Mouse (Mus musculus) R1 (cell line): ENCODE measurements around the gene Zbtb20.
A peak's percentile ranks its signal among the peaks of the same experiment; 100 is the strongest.

Source experiments
- DNase-seq: peaks from one replicate; pipeline ENCODE4 v3.0.0-alpha.2; 2018; ENCODE audit warnings: low read depth, low spot score

Gene Zbtb20

DNA sequence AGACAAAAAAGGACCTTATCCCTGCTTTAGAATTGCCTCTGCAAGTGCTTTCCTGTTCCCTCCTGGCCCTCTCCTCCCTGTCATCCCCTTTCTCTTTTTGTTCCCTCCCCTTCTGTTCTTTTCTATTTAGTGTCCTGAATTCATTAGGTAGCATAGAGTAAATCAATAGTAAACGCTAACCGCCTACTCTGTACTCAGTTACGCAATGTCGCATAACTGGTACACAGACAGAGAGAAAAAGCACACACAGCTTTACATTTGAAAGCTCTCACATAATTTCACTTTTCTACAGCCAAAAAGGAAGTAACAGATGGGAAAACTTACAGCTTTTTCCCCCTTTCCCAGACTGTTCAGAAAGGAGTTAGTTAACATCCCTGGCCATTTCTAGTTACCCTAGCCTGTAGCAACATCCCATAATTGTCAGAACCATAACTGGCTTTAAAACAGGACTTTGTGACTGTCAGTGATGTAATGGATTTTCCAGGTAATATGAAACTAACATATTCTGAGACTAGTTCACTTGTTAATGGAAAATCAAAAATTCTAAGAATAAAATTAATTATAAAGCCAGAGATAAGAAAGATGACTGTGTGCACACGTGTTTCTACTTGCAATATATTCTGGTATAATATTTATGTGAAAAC, 422.4 kb downstream of the Zbtb20 start:
- no peak for DNase-seq

DNA sequence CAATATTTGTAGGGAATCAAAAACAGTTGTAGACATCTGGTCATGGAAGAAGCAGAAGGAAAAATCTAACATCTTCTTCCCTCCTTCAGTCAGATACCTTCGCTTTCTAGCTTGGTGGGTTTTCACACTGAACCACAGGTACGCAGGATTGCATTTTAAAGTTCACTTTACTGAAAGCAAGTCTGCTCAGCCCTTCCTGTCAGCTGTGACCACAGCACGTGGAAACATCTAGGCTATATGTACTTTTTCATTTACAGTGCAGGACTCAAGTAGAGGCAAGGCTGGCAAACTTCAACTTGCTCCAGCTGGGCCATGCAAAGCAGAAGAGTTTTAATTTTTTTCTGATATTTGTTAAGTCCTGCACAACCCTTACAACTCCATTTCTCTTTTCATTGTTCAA, 424.7 kb downstream of the Zbtb20 start:
- DNase-seq, result no peak

GRCm38 (mm10) chr16:43302171-43302570, 426.5 kb downstream of the Zbtb20 start:
- DNase-seq, result no peak

- no peak for DNase-seq
Observed at GRCm38 (mm10) chr16:43303245-43304197, 427.8 kb downstream of the Zbtb20 start.

- peak; percentile 42 for DNase-seq
Observed at GRCm38 (mm10) chr16:43309968-43310431, 434.3 kb downstream of the Zbtb20 start.

- DNase-seq, result no peak
Observed at GRCm38 (mm10) chr16:43324009-43324408, 448.3 kb downstream of the Zbtb20 start.

- DNase-seq, result no peak
Observed at GRCm38 (mm10) chr16:43328221-43328620, 452.5 kb downstream of the Zbtb20 start.

DNA sequence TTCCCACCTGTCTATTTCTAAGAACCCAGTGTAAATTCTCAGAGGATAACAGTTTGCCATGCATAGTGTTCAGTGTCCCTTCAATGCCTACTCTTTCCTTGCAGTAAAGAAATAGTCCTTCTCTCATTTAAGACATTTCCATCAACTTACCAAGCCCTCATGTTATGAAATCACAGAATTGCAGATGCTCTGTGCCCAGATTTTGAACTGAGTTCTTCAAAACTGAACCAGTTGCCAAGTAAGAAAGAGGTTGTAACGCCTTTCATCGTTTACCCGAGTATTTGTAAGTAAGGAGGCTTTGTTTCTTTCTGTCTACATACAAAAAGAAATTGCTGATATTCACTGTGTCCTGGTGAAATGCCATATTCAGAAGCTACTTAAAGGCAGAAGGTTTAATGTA, 454.5 kb downstream of the Zbtb20 start:
- no peak for DNase-seq

- no peak for DNase-seq
Observed at GRCm38 (mm10) chr16:43331440-43331839, 455.8 kb downstream of the Zbtb20 start.

DNA sequence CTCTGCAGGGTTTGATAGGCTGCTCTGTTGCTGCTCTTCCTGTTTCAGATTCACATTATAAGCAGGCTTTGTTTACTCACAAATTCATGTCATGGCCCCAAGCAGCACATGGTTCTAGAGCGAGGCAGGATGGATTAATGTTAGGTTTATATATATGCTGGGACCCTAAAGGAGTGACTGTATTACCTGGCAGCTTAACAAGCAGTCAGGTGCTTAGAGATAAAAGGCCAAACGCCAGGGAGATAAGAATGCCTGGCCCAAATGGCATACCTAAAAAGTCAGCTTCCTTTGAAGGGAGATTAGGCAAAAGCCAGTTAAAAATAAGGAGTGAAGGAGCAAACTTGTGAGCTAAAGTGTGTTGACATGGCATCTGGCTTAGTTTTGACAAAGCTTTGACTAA, 457.1 kb downstream of the Zbtb20 start:
- no peak for DNase-seq

GRCm38 (mm10) chr16:43333265-43333664, 457.6 kb downstream of the Zbtb20 start:
- no peak for DNase-seq

- DNase-seq, result no peak
Observed at GRCm38 (mm10) chr16:43334411-43335150, 458.9 kb downstream of the Zbtb20 start.

DNA sequence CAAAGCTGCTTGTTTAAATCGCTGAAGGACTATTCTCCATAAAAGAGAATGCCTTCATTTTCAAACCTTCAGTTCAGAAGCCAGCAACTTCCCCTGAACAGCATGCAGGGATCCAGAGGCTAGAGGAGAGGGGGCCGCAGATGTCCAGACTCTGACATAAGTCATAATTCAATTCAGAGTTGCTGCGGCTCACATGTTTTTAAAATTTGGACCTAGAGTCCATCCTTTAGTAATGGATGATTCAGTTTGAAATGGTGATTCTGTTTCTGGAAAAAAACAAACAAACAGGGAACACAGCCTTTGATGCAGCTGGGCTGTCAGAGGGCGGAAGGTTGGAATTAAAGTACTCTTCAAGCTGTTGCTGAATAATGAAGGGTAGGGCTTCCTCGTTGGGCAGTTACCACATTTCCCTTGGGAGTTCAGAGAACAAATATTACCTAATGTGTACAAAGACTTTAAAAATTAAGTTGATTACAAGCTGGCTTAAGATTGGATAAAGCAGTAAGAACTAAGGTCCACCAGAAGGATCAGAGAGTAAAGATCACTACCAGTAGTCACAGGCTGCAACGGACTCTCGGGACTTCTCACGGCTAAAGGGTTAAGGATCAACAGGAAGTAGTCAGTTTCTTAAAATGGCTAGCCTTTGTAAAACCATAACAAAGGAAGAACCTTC, 459.6 kb downstream of the Zbtb20 start:
- DNase-seq, result no peak

GRCm38 (mm10) chr16:43335824-43336215, 460.1 kb downstream of the Zbtb20 start:
- DNase-seq, result no peak

DNA sequence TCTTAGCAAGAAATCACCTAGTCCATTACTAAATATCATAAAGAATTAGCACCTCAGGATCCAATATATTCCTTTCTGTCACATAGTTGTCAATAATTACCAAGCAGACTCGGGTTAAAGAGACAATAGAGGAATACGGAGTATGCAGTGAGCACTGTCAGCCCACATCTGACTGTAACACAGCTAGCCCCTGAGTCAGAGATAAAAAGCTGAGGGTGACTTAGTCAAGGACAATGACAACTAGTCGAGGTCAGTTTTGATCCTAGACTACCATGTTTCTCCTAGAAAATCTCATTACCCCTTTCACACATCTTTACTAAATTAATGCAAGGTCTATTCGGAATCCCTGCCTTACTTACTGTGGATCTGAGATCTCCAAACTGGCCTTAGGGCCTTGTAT, 465.0 kb downstream of the Zbtb20 start:
- no peak for DNase-seq

DNA sequence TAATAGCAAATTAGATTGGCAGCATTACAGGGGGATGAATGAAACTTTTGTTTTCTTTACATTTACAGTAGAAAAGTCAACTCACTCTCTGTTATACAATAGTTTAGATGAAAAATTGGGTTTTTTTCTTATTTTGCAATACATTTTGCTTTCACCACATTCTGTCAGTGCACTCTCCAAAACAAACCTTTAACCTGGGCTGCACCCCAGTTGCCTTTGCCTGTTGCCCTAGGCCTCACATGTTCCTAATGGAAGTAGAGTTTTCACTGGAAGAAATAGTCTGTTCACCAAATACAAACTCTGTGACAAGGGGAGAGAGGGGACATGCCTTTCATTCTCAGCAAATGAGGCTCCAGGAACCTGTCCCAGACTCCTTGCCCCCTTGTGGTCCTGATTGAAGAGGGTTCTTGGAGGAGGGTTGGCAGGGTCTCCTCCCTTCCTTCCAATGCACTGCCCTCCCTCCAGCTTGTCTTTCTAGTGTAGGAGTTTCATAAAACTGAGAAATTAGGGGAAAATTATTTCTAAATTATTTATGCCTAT, 466.3 kb downstream of the Zbtb20 start:
- no peak for DNase-seq

GRCm38 (mm10) chr16:43346094-43346493, 470.4 kb downstream of the Zbtb20 start:
- no peak for DNase-seq

GRCm38 (mm10) chr16:43355776-43356645, 480.3 kb downstream of the Zbtb20 start:
- no peak for DNase-seq

DNA sequence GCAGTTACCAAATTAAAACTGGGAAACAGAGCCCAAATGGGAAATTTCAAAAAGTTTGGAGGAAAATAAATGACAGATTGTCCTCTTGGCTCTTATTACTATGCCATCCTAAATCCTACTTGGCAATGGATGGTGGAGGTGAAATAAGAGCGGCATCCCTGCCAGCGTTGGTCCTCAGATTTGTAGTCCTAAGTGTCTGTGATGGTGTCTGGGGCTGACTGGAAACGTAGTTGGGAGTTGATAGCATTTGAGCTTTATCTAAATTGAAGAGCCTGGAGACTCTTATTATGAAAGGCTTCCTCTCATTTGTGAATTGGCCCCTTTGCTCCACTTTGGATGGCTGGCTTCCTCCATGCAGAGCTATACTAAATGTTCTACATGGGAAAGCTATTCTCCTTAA, 483.9 kb downstream of the Zbtb20 start:
- no peak for DNase-seq

- DNase-seq, result no peak
Observed at GRCm38 (mm10) chr16:43360112-43360511, 484.4 kb downstream of the Zbtb20 start.
